In the genomic region with DNA sequence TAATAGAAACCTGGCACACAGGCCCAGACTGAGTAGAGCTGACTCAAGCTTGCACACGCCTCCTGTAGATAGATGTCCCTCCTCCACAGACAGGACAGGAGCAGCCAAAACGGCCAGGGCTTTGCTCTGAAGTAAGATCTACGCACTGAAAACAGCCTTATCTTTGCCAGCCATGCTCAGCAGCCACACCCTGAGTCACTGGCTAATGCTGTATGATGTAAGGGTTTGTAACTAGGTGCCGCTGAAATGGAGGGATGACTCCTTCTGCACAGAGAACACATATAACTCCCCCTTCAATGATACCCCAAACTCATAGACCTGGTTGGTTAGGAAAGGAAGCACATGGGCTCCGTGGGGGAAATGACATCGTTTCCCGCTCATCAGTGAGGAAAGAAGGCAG, we compare ENCODE assay signal across 11 mouse cellular contexts. TPM values are rescaled to one million over a fixed set of nuclear protein-coding genes. Genes with fewer than 3 reads are reported as not detected.
DNase-seq lines count a peak whose midpoint lies in the region; ATAC-seq and TF ChIP-seq lines count a peak whose summit lies in the region.
"Had no signal": no experiment of that assay in that cellular context is flagged by ENCODE, and none has a peak within 500 bp of the region (broad histone marks: within the 10 kb centered on the region; RNA-seq: fewer than 3 reads in every experiment).

No protein-coding gene starts in this region.

- DNase-seq in heart, adult 18-20 months: no peak
- peak; percentile 98 for DNase-seq in MEL (ENCODE audit: low read depth, low spot score)
- no peak for DNase-seq in urinary bladder, postnatal 14 days (ENCODE audit: low spot score)
- no peak for DNase-seq in layer of hippocampus, postnatal 25 days (ENCODE audit: extremely low spot score in 1 of 2, low spot score in 1 of 2)
- no peak for DNase-seq in layer of hippocampus, adult 2 months (ENCODE audit: low spot score in 2 of 2)

- H3K27ac ChIP-seq in heart, embryonic 13.5 days (replicated peaks): no peak overlapping the region; the same call in 1 of the 2 replicates
- peak overlapping the region; percentile 99 for H3K27ac ChIP-seq in MEL (ENCODE audit: control insufficient read depth, low read depth, low read length)
- H3K27ac ChIP-seq in layer of hippocampus, adult 2 months: no peak overlapping the region

- H3K27me3 ChIP-seq in heart, embryonic 13.5 days (replicated peaks): peaks cover 55% of the 10 kb centered on the region
- H3K27me3 ChIP-seq in MEL (ENCODE audit: control insufficient read depth in 1 of 2, insufficient read depth in 2 of 2, low read length in 2 of 2): no peaks in the 10 kb centered on the region

- TF ChIP-seq CTCF in MEL (IDR thresholded peaks at IDR 0.05 in 2 of 3, conservative IDR thresholded peaks at IDR 0.05 in 1 of 3; ENCODE audit: control insufficient read depth in 1 of 3, insufficient read depth in 1 of 3, low read depth in 2 of 3, low read length in 3 of 3, poor library complexity in 1 of 3, severe bottlenecking in 1 of 3): no peak
- no peak for TF ChIP-seq CTCF in layer of hippocampus, adult 2 months (conservative IDR thresholded peaks at IDR 0.05)

- peak overlapping the region; percentile 39 for H3K4me2 ChIP-seq in heart, embryonic 13.5 days

- peak; percentile 96 to 99 for TF ChIP-seq EP300 in MEL (IDR thresholded peaks at IDR 0.05; ENCODE audit: low read depth in 1 of 2, low read length in 2 of 2)

- H3K4me1 ChIP-seq in heart, embryonic 13.5 days: peaks cover 10% of the 10 kb centered on the region
- peaks cover 20 to 33% of the 10 kb centered on the region in 2 experiments for H3K4me1 ChIP-seq in MEL (ENCODE audit: control insufficient read depth in 1 of 2, insufficient read depth in 2 of 2, low read length in 2 of 2)

- H3K9ac ChIP-seq in heart, embryonic 13.5 days: no peak overlapping the region
- H3K9ac ChIP-seq in MEL (ENCODE audit: control insufficient read depth, low read depth, low read length, poor library complexity, severe bottlenecking): peak overlapping the region; percentile 79

- ATAC-seq in heart, embryonic 13.5 days (ENCODE audit: extremely low read depth, insufficient number of reproducible peaks, low FRiP score, low TSS enrichment): peak; percentile 86; the same call in 1 of the 2 replicates
- peak; percentile 53 for ATAC-seq in common myeloid progenitor, adult 5-6 weeks (replicated peaks; ENCODE audit: low read depth, poor library complexity, severe bottlenecking)
- peak; percentile 13 for ATAC-seq in megakaryocyte, adult 5-6 weeks (ENCODE audit: poor library complexity, severe bottlenecking)

- no peak overlapping the region for H3K4me3 ChIP-seq in heart, embryonic 13.5 days
- peak overlapping the region in 1 of 2 experiments; percentile 32; a peak in 1 of 4 replicates for H3K4me3 ChIP-seq in MEL (ENCODE audit: control insufficient read depth in 1 of 2, insufficient read depth in 1 of 2, low read depth in 2 of 2, low read length in 2 of 2)
- no peak overlapping the region for H3K4me3 ChIP-seq in layer of hippocampus, adult 2 months

- no peaks in the 10 kb centered on the region for H3K9me3 ChIP-seq in heart, embryonic 13.5 days
- H3K9me3 ChIP-seq in MEL (replicated peaks; ENCODE audit: insufficient read depth, low read length): no peaks in the 10 kb centered on the region

- no peaks in the 10 kb centered on the region; the same call in 1 of the 2 replicates for H3K79me2 ChIP-seq in MEL (ENCODE audit: control insufficient read depth, insufficient read depth, low read length, poor library complexity)

- TF ChIP-seq POLR2A in MEL (IDR thresholded peaks at IDR 0.05; ENCODE audit: control insufficient read depth in 1 of 2, insufficient read depth in 1 of 2, low read depth in 1 of 2, low read length in 2 of 2, poor library complexity in 1 of 2): peak in 1 of 2 experiments; percentile 58; a peak in 1 of 4 replicates

- 52% methylated on average over 7 of the region's 7 CpGs for WGBS in heart, embryonic 13.5 days

- no peak for TF ChIP-seq RAD21 in MEL (IDR thresholded peaks at IDR 0.05; ENCODE audit: low read depth, low read length)

- no peaks in the 10 kb centered on the region for H3K36me3 ChIP-seq in heart, embryonic 13.5 days
- H3K36me3 ChIP-seq in MEL (ENCODE audit: control insufficient read depth in 1 of 2, insufficient read depth in 2 of 2, low read length in 2 of 2): peaks cover 0 to 39% of the 10 kb centered on the region in 2 experiments; a peak in 2 of 4 replicates

TF ChIP-seq in MEL, 35 proteins besides CTCF, POLR2A, EP300 and RAD21 (continues in another document):
- TF ChIP-seq UBTF (IDR thresholded peaks at IDR 0.05; ENCODE audit: borderline replicate concordance, insufficient read depth, low read depth, low read length) (no peak), RCOR1 (IDR thresholded peaks at IDR 0.05; ENCODE audit: low read depth, low read length) (peak; percentile 79), ETS1 (IDR thresholded peaks at IDR 0.05; ENCODE audit: low read depth, low read length) (peak; percentile 99), USF1 (IDR thresholded peaks at IDR 0.05; ENCODE audit: low read depth, low read length) (no peak), POLR2AphosphoS2 (IDR thresholded peaks at IDR 0.05; ENCODE audit: low read length) (peak; percentile 67; the same call in 1 of the 2 replicates), BHLHE40 (IDR thresholded peaks at IDR 0.05; ENCODE audit: borderline replicate concordance, low read depth, low read length) (peak; percentile 83; the same call in 1 of the 2 replicates), TBP (IDR thresholded peaks at IDR 0.05; ENCODE audit: low read depth, low read length) (peak; percentile 60), MEF2A (IDR thresholded peaks at IDR 0.05; ENCODE audit: extremely low read depth, insufficient replicate concordance, low read depth, low read length, poor library complexity, severe bottlenecking) (0 out of 2 replicates have a peak, but pooled peaks have one; percentile 26), MYC (IDR thresholded peaks at IDR 0.05; ENCODE audit: low read depth, low read length) (peak; percentile 76; the same call in 1 of the 2 replicates), TCF12 (IDR thresholded peaks at IDR 0.05; ENCODE audit: low read depth, low read length) (peak; percentile 96), ZC3H11A (IDR thresholded peaks at IDR 0.05; ENCODE audit: low read depth, low read length) (no peak), MXI1 (IDR thresholded peaks at IDR 0.05; ENCODE audit: low read depth, low read length) (peak; percentile 53), SMC3 (IDR thresholded peaks at IDR 0.05; ENCODE audit: low read depth, low read length) (peak; percentile 28; the same call in 1 of the 2 replicates), KAT2A (conservative IDR thresholded peaks at IDR 0.05; ENCODE audit: low read depth, low read length) (peak; percentile 61), ZMIZ1 (IDR thresholded peaks at IDR 0.05; ENCODE audit: low read depth, low read length) (peak; percentile 63), E2F4 (IDR thresholded peaks at IDR 0.05; ENCODE audit: borderline replicate concordance, low read depth, low read length) (no peak), MAX (IDR thresholded peaks at IDR 0.05; ENCODE audit: low read length) (no peak; the same call in 1 of the 2 replicates), NELFE (IDR thresholded peaks at IDR 0.05; ENCODE audit: low read depth, low read length) (peak; percentile 33), POLR2AphosphoS5 (IDR thresholded peaks at IDR 0.05; ENCODE audit: borderline replicate concordance, low read depth, low read length) (no peak), MAFK (IDR thresholded peaks at IDR 0.05; ENCODE audit: borderline replicate concordance, low read depth, low read length) (0 out of 2 replicates have a peak, but pooled peaks have one; percentile 25), ZNF384 (IDR thresholded peaks at IDR 0.05; ENCODE audit: low read depth, low read length) (peak; percentile 24; the same call in 1 of the 2 replicates), MYB (IDR thresholded peaks at IDR 0.05; ENCODE audit: low read depth, low read length) (peak; percentile 79), JUND (IDR thresholded peaks at IDR 0.05; ENCODE audit: low read depth, low read length) (peak; percentile 86), TAL1 (IDR thresholded peaks at IDR 0.05; ENCODE audit: low read length) (peak; percentile 97), ELF1 (IDR thresholded peaks at IDR 0.05; ENCODE audit: low read depth, low read length) (0 out of 2 replicates have a peak, but pooled peaks have one; percentile 32)

RNA-seq across cellular contexts. Expression of a gene that starts 19.8 kb away (rescaled TPM):
- polyA plus RNA-seq in heart, embryonic 13.5 days (2015; fragmentation: Nextera tagmentation; extraction: Ambion mirVana): 51.2 and 56.5 TPM in 2 replicates
- total RNA-seq in heart, adult 18-20 months (2021): 10 to 100 TPM; 29.3 to 37.3 TPM
- 21.8 and 24.1 TPM in 2 replicates for total RNA-seq in MEL (2012; rRNA removed)
- polyA plus RNA-seq in MEL (2012; ENCODE audit: insufficient read depth in 1 of 2, insufficient read length in 2 of 2, low read depth in 1 of 2, low replicate concordance in 2 of 2, missing spikeins in 1 of 2): 10 to 100 TPM in 1 of 2 experiments, not detected in 1; 38.3 TPM
- total RNA-seq in common myeloid progenitor, adult 5-6 weeks (2017): 88.3 and 115 TPM in 2 replicates
- total RNA-seq in megakaryocyte, adult 5-6 weeks (2015): 287 and 289 TPM in 2 replicates
- total RNA-seq in megakaryocyte, adult 5-6 weeks (2017): 257 and 285 TPM in 2 replicates
- total RNA-seq in layer of hippocampus, postnatal 25 days (2021): 10 to 100 TPM; 23.8 TPM
- 10 to 100 TPM; 19.8 to 25.5 TPM for total RNA-seq in layer of hippocampus, adult 2 months (2021)

RNA-seq across cellular contexts. Expression of a gene that starts 38.8 kb away (rescaled TPM):
- polyA plus RNA-seq in heart, embryonic 13.5 days (2015; fragmentation: Nextera tagmentation; extraction: Ambion mirVana): not detected in 2 replicates
- total RNA-seq in heart, adult 18-20 months (2021): not detected
- total RNA-seq in MEL (2012; rRNA removed): not detected in 2 replicates
- polyA plus RNA-seq in MEL (2012; ENCODE audit: insufficient read depth in 1 of 2, insufficient read length in 2 of 2, low read depth in 1 of 2, low replicate concordance in 2 of 2, missing spikeins in 1 of 2): not detected
- not detected in 2 replicates for total RNA-seq in common myeloid progenitor, adult 5-6 weeks (2017)
- total RNA-seq in megakaryocyte, adult 5-6 weeks (2015): 0.29 TPM in 1 of 2 replicates, not detected in the other
- total RNA-seq in megakaryocyte, adult 5-6 weeks (2017): not detected in 2 replicates
- not detected for total RNA-seq in layer of hippocampus, postnatal 25 days (2021)
- total RNA-seq in layer of hippocampus, adult 2 months (2021): not detected
- total RNA-seq: ES-E14; gastrocnemius, postnatal 4 days had no signal
- polyA plus RNA-seq: large intestine, adult 2 months had no signal

RNA-seq across cellular contexts. Expression of a gene that starts 53.2 kb away (rescaled TPM):
- 44.8 and 48.9 TPM in 2 replicates for polyA plus RNA-seq in heart, embryonic 13.5 days (2015; fragmentation: Nextera tagmentation; extraction: Ambion mirVana)
- 100 to 1,000 TPM; 115 to 133 TPM for total RNA-seq in heart, adult 18-20 months (2021)
- 4.7 and 5.9 TPM in 2 replicates for total RNA-seq in MEL (2012; rRNA removed)
- 10 to 100 TPM in 1 of 2 experiments, not detected in 1; 14.6 TPM for polyA plus RNA-seq in MEL (2012; ENCODE audit: insufficient read depth in 1 of 2, insufficient read length in 2 of 2, low read depth in 1 of 2, low replicate concordance in 2 of 2, missing spikeins in 1 of 2)
- 34.8 and 53.2 TPM in 2 replicates for total RNA-seq in common myeloid progenitor, adult 5-6 weeks (2017)
- total RNA-seq in megakaryocyte, adult 5-6 weeks (2015): 66.6 and 68.3 TPM in 2 replicates
- 63.3 and 64.6 TPM in 2 replicates for total RNA-seq in megakaryocyte, adult 5-6 weeks (2017)
- 10 to 100 TPM in 1 of 2 experiments, 1 to 10 TPM in 1; 9.7 to 11.2 TPM for total RNA-seq in layer of hippocampus, postnatal 25 days (2021)
- 1 to 10 TPM; 8.6 to 9.0 TPM for total RNA-seq in layer of hippocampus, adult 2 months (2021)

Comparison
In these comparisons a context has a peak if more than half of its experiments do, and no peak if none do; other contexts are left out.
1. ATAC-seq: peak in every context shown above with its lines; median percentile 86 in heart, embryonic 13.5 days; 53 in common myeloid progenitor, adult 5-6 weeks; 13 in megakaryocyte, adult 5-6 weeks.